Mouse (Mus musculus): Measurements from ENCODE around the gene Podxl2. TPM values are rescaled to one million over a fixed set of nuclear protein-coding genes. Genes with fewer than 3 reads are reported as not detected.

Podxl2 gene
- polyA plus RNA-seq, 1 experiment from 2014 or later: 1.1 TPM

DNA sequence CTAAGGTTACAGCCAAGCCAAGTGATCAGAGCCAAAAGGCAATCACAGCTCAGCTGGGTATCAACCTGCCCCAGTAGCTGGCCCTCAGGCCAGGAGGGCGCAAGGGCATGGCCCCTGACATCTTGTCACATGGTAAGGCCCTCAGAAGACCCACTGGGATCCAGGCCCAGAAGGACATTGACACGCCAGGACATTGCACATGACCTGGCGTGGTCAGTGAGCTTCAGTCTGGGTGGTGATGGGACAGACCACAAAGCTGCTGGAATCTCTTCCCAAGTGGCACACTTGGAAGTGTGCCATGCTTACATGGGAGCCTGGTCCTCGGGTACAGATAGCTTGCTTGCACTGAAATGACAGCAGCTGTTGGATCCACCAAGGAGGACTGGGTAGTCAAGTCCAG, 38.2 kb upstream of the Podxl2 start:
- TF ChIP-seq EP300 (IDR thresholded peaks at IDR 0.05; ENCODE audit: low read depth): no peak
- no peak for TF ChIP-seq CTCF (IDR thresholded peaks at IDR 0.05; ENCODE audit: low read depth)
- Histone ChIP-seq H3K4me2 (ENCODE audit: low read depth, low read length) (no peak overlapping the region), H3K4me3 (ENCODE audit: low read depth, low read length) (no peak overlapping the region), H3K4me1 (ENCODE audit: insufficient read depth) (peaks cover 22% of the 10 kb centered on the region), H3K27me3 (ENCODE audit: insufficient read depth, low read length) (no peaks in the 10 kb centered on the region), H3K9ac (replicated peaks) (no peak overlapping the region), H3K36me3 (replicated peaks; ENCODE audit: insufficient read depth, low read length) (peaks cover 37% of the 10 kb centered on the region), H3K9me3 (ENCODE audit: low read length) (no peaks in the 10 kb centered on the region), H3K27ac (ENCODE audit: low read depth) (no peak overlapping the region)
- ATAC-seq (no peak), DNase-seq (no peak)
- 81% methylated on average over 4 of the region's 4 CpGs for WGBS (ENCODE audit: insufficient replicate concordance)

DNA sequence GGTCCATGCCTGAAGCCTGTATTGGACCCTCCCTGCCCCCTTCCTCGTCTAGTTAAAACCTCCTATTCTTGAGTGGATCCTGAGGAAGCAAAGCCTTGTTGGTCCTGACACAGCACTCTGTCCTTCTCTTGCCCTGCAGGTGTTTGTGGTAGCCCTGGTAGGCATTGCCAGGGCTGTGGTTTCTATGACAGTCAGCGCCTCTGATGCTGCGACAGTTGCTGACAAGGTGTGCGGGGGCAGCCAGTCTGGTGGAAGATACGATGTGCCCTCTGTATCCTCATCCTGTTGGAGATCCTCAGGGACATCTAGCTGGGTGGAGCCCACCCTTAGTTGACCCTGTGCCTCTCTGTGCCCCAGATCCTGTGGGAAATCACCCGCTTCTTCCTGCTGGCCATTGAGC, 34.3 kb upstream of the Podxl2 start:
- no peak overlapping the region for H3K27ac ChIP-seq (ENCODE audit: low read depth)
- DNase-seq (no peak), ATAC-seq (no peak)
- H3K9ac ChIP-seq (replicated peaks): no peak overlapping the region
- WGBS (ENCODE audit: insufficient replicate concordance): 85% methylated on average over 6 of the region's 6 CpGs
- peaks cover 45% of the 10 kb centered on the region for H3K36me3 ChIP-seq (replicated peaks; ENCODE audit: insufficient read depth, low read length)
- no peak for TF ChIP-seq EP300 (IDR thresholded peaks at IDR 0.05; ENCODE audit: low read depth)
- no peak for TF ChIP-seq CTCF (IDR thresholded peaks at IDR 0.05; ENCODE audit: low read depth)
- H3K4me2 ChIP-seq (ENCODE audit: low read depth, low read length): no peak overlapping the region
- peaks cover 37% of the 10 kb centered on the region for H3K4me1 ChIP-seq (ENCODE audit: insufficient read depth)
- no peak overlapping the region for H3K4me3 ChIP-seq (ENCODE audit: low read depth, low read length)
- no peaks in the 10 kb centered on the region for H3K27me3 ChIP-seq (ENCODE audit: insufficient read depth, low read length)
- H3K9me3 ChIP-seq (ENCODE audit: low read length): no peaks in the 10 kb centered on the region

DNA sequence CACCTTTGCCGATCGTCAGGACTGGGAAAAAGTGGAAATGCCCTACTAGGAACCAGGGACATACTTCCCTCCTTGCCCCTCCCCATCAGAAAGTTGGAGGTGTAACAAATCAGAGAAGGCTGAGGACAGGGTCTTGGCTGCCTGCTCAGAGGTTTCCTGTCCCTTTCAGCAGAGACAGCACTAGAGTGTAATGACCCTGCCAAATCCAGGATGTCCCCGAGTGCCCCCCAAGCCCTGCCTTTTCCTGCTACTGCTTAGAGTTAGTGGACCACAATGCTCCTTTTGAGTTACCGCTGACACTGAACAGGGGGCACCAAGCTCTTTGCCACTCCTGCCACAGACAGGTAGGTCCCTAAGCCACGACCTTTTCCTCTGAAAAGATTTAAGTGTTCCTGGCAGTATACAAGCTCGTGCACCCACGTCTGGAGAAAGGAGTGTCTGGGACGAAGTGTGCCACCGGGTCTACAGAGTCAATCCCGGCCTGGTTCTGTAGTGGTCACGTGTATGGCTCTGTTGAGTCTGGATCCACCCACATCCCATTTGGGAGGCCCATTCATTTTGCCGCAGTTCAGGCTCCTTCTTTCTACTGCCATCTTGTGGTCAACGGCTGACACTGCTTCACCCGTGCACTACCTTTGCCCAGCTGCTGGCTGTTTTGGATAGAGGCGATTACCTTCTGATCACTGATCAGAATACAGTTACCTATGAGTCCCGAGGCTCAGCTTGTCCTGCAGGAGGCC, 31.7 kb upstream of the Podxl2 start:
- no peaks in the 10 kb centered on the region for H3K27me3 ChIP-seq (ENCODE audit: insufficient read depth, low read length)
- TF ChIP-seq CTCF (IDR thresholded peaks at IDR 0.05; ENCODE audit: low read depth): peak; percentile 97
- TF ChIP-seq EP300 (IDR thresholded peaks at IDR 0.05; ENCODE audit: low read depth): no peak
- no peak overlapping the region for H3K4me3 ChIP-seq (ENCODE audit: low read depth, low read length)
- H3K4me2 ChIP-seq (ENCODE audit: low read depth, low read length): 0 out of 2 replicates have a peak overlapping the region, but pooled peaks have one; percentile 4
- peaks cover 46% of the 10 kb centered on the region for H3K4me1 ChIP-seq (ENCODE audit: insufficient read depth)
- H3K27ac ChIP-seq (ENCODE audit: low read depth): peak overlapping the region; percentile 35
- no peak overlapping the region for H3K9ac ChIP-seq (replicated peaks)
- H3K36me3 ChIP-seq (replicated peaks; ENCODE audit: insufficient read depth, low read length): peaks cover 37% of the 10 kb centered on the region
- ATAC-seq (peak; percentile 30), DNase-seq (peak; percentile 82)
- H3K9me3 ChIP-seq (ENCODE audit: low read length): no peaks in the 10 kb centered on the region
- WGBS (ENCODE audit: insufficient replicate concordance): 19% methylated on average over 16 of the region's 16 CpGs

DNA sequence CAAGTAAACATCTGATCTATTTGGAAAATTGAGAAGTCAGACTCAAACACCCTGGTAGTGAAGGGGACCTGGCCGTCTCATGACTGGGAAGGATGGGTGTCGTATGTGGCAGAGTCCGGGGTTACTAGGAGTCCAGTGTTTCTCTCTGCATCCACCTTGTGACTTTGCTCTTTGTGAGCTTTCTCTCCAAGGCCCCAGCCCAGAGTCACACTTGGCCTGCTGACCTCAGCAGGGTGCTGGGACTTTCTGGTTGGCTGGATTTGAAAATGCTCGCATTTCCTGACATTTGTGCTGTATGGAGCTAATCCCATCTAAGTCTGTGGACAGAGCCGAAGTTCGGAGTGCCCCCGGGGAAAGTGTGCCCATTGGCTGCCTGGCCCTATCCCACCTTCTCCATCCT, 30.2 kb upstream of the Podxl2 start:
- Histone ChIP-seq H3K27ac (ENCODE audit: low read depth) (peak overlapping the region; percentile 92), H3K9ac (replicated peaks) (no peak overlapping the region), H3K36me3 (replicated peaks; ENCODE audit: insufficient read depth, low read length) (peaks cover 23% of the 10 kb centered on the region), H3K9me3 (ENCODE audit: low read length) (no peaks in the 10 kb centered on the region), H3K4me3 (ENCODE audit: low read depth, low read length) (no peak overlapping the region), H3K4me2 (ENCODE audit: low read depth, low read length) (no peak overlapping the region), H3K4me1 (ENCODE audit: insufficient read depth) (peaks cover 54% of the 10 kb centered on the region), H3K27me3 (ENCODE audit: insufficient read depth, low read length) (no peaks in the 10 kb centered on the region)
- TF ChIP-seq EP300 (IDR thresholded peaks at IDR 0.05; ENCODE audit: low read depth) (no peak), CTCF (IDR thresholded peaks at IDR 0.05; ENCODE audit: low read depth) (no peak)
- DNase-seq (no peak), ATAC-seq (no peak)
- WGBS (ENCODE audit: insufficient replicate concordance): 84% methylated on average over 7 of the region's 7 CpGs

DNA sequence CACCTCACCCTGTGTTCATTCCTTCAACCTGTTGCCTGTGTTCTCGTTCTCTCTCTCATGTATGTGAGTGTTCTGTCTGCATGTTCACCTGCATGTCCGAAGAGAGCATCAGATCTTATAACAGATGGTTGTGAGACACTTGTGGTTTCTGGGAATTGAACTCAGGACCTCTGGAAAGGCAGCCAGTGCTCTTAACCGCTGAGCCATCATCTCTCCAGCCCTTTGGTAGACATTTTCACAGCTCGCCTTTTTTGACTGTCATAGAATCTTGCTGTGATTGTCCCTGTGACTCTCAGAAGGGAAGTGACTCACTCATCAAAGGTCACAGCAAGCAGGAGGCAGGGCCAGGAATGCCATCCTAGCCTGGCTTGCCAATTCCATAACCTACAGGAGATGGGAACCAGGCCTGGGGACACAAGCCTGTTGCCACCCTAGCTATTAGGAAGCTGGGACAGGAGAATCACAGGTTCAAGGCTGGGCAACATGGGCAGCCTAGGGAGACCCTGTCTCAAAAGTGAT, 29.7 kb upstream of the Podxl2 start:
- peak overlapping the region; percentile 92 for H3K27ac ChIP-seq (ENCODE audit: low read depth)
- H3K36me3 ChIP-seq (replicated peaks; ENCODE audit: insufficient read depth, low read length): peaks cover 18% of the 10 kb centered on the region
- no peak for TF ChIP-seq EP300 (IDR thresholded peaks at IDR 0.05; ENCODE audit: low read depth)
- no peak for TF ChIP-seq CTCF (IDR thresholded peaks at IDR 0.05; ENCODE audit: low read depth)
- H3K27me3 ChIP-seq (ENCODE audit: insufficient read depth, low read length): no peaks in the 10 kb centered on the region
- DNase-seq (no peak), ATAC-seq (no peak)
- H3K4me2 ChIP-seq (ENCODE audit: low read depth, low read length): peak overlapping the region; percentile 97
- no peak overlapping the region for H3K9ac ChIP-seq (replicated peaks)
- WGBS (ENCODE audit: insufficient replicate concordance): 81% methylated on average over 4 of the region's 4 CpGs
- no peak overlapping the region for H3K4me3 ChIP-seq (ENCODE audit: low read depth, low read length)
- H3K4me1 ChIP-seq (ENCODE audit: insufficient read depth): peaks cover 54% of the 10 kb centered on the region
- H3K9me3 ChIP-seq (ENCODE audit: low read length): no peaks in the 10 kb centered on the region

DNA sequence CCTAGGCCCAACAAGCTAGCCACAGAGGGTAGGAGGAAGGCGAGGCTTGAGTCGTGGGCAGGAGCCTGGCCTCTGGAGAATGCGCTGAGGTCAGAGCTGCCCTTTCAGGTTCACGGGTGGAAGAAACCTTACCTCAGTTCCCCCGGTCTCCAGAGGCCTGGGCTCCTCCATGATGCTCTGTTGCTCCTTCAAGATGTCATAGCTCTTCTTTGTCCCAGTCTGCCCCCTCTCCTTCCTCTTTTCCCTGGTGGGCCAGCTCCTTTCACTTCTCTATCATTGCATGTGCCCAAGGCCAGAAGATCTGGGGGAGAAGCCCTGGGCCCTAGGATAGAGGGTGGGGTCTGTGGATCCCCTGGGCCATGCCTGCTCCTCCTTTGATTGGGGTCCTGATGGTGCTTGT, 28.9 kb upstream of the Podxl2 start:
- peak overlapping the region; percentile 75 for H3K4me3 ChIP-seq (ENCODE audit: low read depth, low read length)
- ATAC-seq (no peak), DNase-seq (no peak)
- WGBS (ENCODE audit: insufficient replicate concordance): 52% methylated on average over 5 of the region's 5 CpGs
- no peaks in the 10 kb centered on the region for H3K9me3 ChIP-seq (ENCODE audit: low read length)
- TF ChIP-seq EP300 (IDR thresholded peaks at IDR 0.05; ENCODE audit: low read depth) (no peak), CTCF (IDR thresholded peaks at IDR 0.05; ENCODE audit: low read depth) (no peak)
- H3K27me3 ChIP-seq (ENCODE audit: insufficient read depth, low read length): no peaks in the 10 kb centered on the region
- H3K4me1 ChIP-seq (ENCODE audit: insufficient read depth): peaks cover 57% of the 10 kb centered on the region
- H3K9ac ChIP-seq (replicated peaks): peak overlapping the region; percentile 85
- peak overlapping the region; percentile 97 for H3K4me2 ChIP-seq (ENCODE audit: low read depth, low read length)
- peak overlapping the region; percentile 92; the same call in 1 of the 2 replicates for H3K27ac ChIP-seq (ENCODE audit: low read depth)
- peaks cover 14% of the 10 kb centered on the region for H3K36me3 ChIP-seq (replicated peaks; ENCODE audit: insufficient read depth, low read length)

Data from liver, postnatal 0 days (tissue).